Mouse (Mus musculus) neural tube, embryonic 10.5 days (tissue): Measurements from ENCODE around the gene Racgap1.

Experiments used
- DNase-seq: peaks from one replicate; pipeline ENCODE4 v3.0.0-alpha.2; 2017; ENCODE audit warnings: low spot score; ENCODE audit errors: extremely low spot score

Gene Racgap1

GRCm38 (mm10) chr15:99592177-99592576 lies 59.3 kb downstream of the Racgap1 start:
- no peak for DNase-seq

DNA sequence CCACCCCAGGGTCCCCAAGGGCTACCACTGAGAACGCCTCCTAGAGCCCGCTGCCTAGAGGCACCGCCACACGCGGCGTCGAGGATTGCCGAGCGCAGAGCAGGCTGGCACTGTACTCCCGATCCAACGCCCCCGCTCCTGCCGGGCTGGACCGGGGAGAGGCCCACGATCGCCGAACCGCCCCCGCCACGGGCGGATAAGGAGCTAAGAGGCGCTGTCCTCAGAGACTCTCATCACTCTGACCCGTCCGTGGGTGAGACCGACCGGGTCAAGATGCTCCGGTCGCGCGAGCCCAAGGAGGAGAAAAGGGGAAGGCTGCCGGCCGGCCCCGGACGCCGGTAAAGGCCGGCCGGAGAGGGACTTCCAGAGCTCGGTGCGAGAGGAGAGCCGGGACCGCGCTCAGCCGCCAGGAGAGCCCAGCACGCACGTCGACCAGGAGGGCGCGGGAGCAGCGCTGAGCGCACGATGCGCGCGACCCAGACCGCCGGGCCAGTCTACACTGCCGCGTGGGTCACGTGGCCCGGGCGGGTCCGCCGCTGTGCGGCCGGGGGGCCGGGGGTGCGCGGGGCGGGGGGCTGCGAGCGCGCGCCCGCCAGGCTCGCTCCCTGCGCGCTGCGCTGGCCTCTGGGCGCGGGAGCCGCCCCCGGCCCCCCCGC lies 60.9 kb downstream of the Racgap1 start, which contains the start of gene Aqp5:
Aqp5 (plus strand) TSS at position 354 of the 656 bp plus-strand sequence.
- no peak for DNase-seq

GRCm38 (mm10) chr15:99589704-99590103 lies 61.8 kb downstream of the Racgap1 start:
- DNase-seq: no peak

DNA sequence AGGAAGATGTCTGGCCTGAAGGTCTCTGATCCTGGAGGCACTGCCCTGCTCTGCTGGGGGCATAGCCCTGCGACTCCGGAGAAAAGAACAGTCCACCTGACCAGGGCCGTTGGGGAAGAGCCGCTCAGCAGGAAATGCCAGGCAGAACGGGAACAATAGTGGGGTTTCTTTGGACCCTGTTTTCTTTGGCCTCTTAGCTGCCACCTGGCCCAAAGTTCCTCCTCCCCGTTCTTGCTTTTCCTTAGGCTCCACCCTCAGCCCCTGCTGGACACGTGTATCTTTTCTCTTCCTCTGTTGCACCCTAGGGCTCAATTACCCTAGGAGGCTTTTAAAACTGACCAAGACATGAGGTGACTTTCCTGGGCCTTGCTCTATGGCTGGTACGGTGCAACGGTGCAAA lies 62.2 kb downstream of the Racgap1 start:
- DNase-seq: no peak

DNA sequence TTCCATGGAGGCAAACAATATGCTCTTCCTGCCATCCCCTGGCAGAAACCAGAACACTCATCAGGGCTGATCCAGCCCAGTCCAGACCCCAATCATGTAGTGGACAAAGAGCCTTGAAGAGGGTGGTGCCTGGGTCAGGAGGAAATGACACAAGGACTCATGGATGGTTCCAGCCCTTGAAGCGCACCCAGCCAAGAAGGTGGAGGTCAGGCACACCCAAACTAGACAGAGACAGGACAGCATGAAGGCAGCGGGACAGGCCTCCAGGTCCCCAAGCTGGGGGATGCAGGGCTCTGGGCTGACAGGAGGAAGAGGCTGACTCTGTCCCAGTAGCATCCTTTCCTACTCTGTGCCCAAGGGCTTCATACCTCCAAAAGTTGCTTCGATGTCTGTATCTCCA lies 64.9 kb downstream of the Racgap1 start:
- DNase-seq: no peak

- DNase-seq: no peak
These were observed 65.7 kb downstream of the Racgap1 start for GRCm38 (mm10) chr15:99585741-99586140.

- DNase-seq: no peak
These were observed 66.9 kb downstream of the Racgap1 start for GRCm38 (mm10) chr15:99584407-99585202.

- DNase-seq: peak; percentile 63
These were observed 67.8 kb downstream of the Racgap1 start for GRCm38 (mm10) chr15:99583463-99584344.

DNA sequence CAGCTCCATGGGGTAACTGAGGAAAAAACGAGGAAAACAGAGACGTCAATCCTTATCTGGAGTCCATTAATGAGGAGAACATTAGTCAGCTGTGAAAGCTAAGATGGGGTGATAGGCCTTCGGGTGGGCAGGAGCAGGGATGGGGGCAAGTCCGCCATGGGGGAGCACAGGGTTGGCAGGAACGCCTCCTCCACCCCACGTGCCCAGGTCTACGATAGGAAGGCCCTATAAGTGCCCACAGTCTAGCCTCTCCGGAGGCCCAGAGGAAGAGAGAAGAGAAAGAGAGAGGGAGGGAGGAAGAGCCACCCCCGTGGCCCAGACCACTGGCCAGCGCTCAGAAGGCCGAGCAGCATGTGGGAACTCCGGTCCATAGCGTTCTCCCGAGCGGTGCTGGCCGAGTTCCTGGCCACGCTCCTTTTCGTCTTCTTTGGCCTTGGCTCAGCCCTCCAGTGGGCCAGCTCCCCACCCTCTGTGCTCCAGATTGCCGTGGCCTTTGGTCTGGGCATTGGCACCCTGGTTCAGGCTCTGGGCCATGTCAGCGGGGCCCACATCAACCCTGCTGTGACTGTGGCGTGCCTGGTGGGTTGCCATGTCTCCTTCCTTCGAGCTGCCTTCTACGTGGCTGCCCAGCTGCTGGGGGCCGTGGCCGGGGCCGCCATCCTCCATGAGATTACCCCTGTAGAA lies 72.5 kb downstream of the Racgap1 start, which contains the start of gene Aqp2:
Aqp2 (plus strand) TSS at position 254 of the 684 bp plus-strand sequence.
- no peak for DNase-seq
